Mouse (Mus musculus) kidney, postnatal 25 days (tissue): ENCODE results near the gene Gtf2a2.

ENCODE experiments used
- DNase-seq, 2 experiments: peaks; one replicate each; pipeline ENCODE4 v3.0.0; 2021; ENCODE audit warnings: mixed read lengths in 2 of 2

The Gtf2a2 gene

GRCm38 (mm10) chr9:70069961-70070435 is 57.6 kb downstream of the Gtf2a2 start:
- DNase-seq: no peak

GRCm38 (mm10) chr9:70072387-70072786 is 60.0 kb downstream of the Gtf2a2 start:
- no peak for DNase-seq
